Mouse (Mus musculus): ENCODE data around the gene Rnf144a.
A peak's percentile ranks its signal among the peaks of the same experiment; 100 is the strongest.

Gene Rnf144a

GRCm38 (mm10) chr12:26370004-26370403 is 45.0 kb downstream of the Rnf144a start:
- no peak for DNase-seq (ENCODE audit: low spot score)

GRCm38 (mm10) chr12:26367361-26367760 is 47.7 kb downstream of the Rnf144a start:
- no peak for DNase-seq (ENCODE audit: low spot score)

DNA sequence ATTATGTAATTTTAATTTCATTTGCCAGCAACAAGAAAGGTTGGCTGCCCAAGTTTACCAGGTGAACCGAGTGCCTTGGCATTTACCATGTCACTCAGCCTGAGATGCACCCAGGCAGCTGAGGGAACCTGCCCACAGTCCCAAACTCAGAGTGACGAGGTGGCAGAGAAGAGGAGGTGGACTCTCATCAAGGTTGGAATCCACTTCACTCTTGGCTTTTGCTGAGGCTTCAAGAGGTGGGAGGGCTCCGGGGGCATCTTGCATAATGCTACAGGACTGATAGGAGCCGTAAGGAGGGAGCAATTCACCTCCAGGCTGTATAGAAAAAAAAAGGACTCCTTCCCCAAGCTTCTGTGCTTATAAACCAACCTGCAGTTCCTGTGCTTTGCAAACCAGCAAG is 48.7 kb downstream of the Rnf144a start:
- DNase-seq (ENCODE audit: low spot score): no peak

DNA sequence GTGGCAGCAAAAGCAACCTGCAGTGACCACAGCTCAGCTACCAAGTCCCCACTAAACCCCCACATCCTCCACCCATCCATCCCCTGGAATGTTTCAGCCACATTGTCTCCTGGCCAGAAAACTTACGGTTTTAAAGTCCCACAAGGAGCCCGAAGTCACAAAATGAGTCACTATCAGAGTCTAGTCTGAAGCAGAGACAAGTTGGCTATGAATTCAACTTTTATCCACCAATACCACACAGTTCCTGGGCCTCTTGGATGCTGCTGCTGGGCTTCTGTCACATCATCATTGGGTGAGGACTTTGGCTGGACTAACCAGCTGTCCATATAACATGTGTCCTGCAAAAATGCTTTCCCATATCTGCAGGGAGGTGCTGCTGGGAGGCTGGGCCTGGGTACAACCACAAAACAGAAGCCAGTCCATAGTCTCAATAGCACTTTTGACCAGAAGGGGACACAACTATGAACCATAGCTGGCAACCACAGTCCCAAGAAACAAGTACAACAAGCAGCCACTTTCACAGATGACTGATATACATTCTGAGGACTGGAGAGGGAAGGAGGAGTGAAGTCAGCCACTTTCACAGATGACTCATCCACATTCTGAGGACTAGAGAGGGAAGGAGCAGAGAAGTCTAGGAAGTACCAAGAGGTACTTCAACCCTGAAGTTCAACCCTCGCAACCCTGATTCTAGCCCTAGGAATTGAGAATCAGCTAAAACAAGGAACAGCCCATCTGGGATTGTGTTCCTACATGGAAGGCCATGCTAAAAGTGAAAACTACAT is 49.3 kb downstream of the Rnf144a start:
- DNase-seq (ENCODE audit: low spot score): no peak

DNA sequence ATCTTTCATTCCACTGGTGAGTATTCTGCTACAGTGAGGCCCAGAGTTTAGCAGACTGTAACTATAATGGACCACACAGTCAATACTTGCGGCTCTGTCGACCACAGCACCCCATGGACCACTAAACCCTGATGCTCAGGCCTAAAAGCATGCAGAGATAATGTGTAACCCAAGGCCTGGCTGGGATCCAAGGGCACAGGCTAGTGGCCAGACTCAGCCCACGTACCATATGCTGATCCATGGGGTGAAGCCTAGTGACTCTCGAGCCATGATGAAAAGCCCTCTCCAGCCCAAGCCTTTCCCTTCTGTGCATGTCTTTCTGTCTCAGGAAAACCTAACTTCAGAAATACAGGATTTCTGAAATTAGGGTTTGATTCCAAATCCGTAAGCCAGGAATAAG is 50.2 kb downstream of the Rnf144a start:
- DNase-seq (ENCODE audit: low spot score): no peak

GRCm38 (mm10) chr12:26360946-26361523 is 54.0 kb downstream of the Rnf144a start:
- DNase-seq (ENCODE audit: low spot score): no peak

- peak; percentile 11 for DNase-seq (ENCODE audit: low spot score)
Measured at GRCm38 (mm10) chr12:26359817-26360216, 55.2 kb downstream of the Rnf144a start.

GRCm38 (mm10) chr12:26359241-26359640 is 55.8 kb downstream of the Rnf144a start:
- no peak for DNase-seq (ENCODE audit: low spot score)

DNA sequence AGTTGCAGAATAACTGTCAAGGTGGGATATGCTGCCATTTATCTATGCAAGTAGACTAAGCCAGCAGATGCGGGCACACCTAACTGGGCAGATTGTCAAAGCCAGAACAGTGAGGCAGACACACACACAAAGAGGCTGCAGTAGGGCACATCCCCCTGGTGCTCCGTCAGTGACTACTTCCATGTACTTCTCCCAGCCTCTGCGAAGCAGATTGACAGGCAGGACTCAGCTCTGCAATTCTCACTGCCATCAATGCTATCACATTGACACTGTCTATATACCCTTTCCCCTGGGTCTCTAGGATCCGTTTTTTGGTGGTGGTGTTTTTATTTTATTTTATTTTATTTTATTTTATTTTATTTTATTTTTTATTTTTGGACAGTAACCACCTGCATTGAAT is 57.8 kb downstream of the Rnf144a start:
- no peak for DNase-seq (ENCODE audit: low spot score)

GRCm38 (mm10) chr12:26356191-26356590 is 58.9 kb downstream of the Rnf144a start:
- no peak for DNase-seq (ENCODE audit: low spot score)

DNA sequence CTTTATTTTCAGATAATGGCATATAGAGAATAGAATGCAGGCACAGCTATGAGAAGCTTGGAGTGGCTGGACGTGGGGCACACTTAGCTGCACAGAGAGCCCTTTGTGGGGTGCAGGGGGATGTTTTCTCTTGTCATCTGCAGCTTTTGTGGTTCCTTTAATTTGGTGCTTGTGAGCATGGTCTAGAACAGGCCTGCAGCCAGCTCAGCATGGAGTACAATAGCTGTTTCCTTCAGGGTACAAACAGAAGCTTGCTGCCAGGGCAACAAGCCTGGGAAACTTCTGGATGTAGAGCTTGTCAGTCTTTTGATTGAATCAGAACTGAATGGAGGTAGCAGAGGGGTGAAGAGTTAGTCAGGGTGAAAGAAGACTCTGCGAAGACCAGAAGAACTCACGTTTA is 63.7 kb downstream of the Rnf144a start:
- no peak for DNase-seq (ENCODE audit: low spot score)

DNA sequence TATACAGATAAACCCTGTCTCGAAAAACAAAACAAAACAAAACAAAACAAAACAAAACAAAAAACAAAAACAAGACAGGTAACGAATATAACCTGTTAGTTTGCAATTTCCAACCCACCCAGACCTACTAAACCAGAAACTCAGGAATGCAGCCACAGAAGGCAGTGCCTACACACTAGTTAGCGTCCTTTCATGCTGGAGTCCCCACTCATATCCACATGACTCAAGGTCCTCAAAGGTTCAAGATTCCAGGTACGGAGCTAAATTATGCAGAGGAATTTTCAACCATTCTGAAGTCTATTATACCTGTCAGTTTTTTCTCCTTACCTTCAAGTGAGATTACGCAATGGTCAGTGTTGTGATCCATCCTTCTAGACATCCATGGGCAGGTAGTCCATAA is 70.6 kb downstream of the Rnf144a start:
- no peak for DNase-seq (ENCODE audit: low spot score)

DNA sequence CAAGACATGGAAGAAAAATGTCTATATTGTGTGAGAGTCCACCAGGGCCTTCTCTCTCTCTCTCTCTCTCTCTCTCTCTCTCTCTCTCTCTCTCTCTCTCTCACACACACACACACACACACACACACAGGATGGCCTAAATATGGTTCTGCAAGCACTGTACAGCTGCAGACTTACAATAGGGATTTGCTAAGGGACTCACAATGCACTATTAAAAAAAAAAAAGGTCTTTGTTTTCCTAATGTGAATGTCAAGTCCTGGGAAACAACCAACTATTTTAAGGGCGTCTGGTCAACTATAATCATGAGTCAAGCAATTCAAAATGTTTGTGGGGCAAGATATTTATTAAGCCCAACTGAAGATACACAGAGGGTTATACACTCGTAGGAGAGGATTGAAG is 71.9 kb downstream of the Rnf144a start:
- no peak for DNase-seq (ENCODE audit: low spot score)

DNA sequence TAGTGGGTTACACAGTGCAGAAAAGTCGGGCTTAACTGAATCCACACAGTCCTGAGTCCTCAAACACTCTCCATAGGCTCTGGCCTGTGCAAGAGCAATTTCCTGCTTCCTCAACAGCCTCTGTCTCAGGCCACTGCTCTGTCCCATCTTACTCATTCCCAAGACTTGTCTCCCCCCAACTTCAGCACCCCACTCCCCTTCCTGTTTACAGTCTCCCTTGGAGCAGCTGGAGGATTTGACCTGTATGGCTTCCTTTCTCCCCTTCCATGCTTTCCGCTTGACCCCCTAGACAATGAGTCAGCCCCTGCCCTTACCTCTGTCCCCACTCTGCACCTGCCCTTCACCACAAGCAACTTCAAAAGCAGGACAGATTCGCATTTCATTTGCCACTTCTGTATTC is 72.4 kb downstream of the Rnf144a start:
- no peak for DNase-seq (ENCODE audit: low spot score)

DNA sequence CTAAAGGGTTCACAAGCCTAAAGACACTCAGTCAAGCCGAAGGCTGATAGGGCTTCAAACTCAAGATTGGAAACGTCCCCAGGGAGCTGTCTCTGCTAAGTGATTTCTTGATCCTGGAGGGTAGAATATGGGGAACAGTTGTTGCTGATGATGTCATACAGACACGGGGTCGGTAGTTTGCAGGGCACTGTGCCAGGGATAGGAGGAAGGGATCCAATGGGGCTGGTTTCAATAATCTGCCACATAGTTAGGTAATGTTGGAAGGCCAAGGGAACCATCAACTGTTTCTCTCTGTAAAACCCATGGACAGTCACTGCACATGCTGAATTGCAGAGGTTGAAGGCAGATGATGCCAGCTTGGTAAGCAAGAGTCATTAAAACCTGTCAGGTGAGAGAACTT is 73.0 kb downstream of the Rnf144a start:
- DNase-seq (ENCODE audit: low spot score): no peak

GRCm38 (mm10) chr12:26340621-26341020 is 74.4 kb downstream of the Rnf144a start:
- no peak for DNase-seq (ENCODE audit: low spot score)

DNA sequence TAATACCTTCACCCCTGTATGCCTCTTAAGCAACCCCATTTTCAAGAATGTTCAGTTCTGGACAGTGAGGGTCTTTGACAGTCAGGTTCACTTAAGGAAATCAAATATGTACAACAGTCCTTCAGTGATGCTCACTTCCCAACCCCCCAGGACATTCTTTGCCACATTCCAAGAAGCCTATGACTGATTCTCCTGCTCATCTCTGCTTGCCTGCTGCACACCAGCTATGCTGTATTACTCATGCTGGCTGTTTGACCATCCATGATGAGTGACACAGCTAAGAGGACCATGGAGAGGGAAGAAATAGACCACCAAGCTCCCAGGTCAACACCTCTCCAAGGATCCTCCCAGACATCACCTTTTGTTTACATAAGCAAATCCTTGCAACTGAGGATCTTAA is 75.2 kb downstream of the Rnf144a start:
- no peak for DNase-seq (ENCODE audit: low spot score)

DNA sequence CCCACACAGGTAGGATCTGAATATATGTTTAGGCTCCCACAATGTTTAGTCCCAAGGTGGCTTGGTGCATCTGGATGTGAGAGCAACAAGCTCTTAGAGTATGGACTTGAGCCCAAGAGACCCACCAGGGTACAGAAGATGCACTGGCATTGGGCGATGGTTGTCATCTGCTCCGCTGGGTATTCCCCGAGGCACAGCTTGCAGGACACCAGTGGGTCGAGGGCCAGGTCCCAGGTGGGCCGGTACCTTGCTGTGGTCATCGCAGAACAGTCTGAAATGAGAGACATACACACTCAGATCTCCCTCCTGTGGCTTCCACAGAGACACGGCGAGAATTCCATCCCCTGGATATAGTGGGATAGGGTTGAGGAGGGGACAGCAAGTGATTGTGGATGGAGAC is 75.9 kb downstream of the Rnf144a start:
- no peak for DNase-seq (ENCODE audit: low spot score)

GRCm38 (mm10) chr12:26333678-26334077 is 81.4 kb downstream of the Rnf144a start:
- no peak for DNase-seq (ENCODE audit: low spot score)

- DNase-seq (ENCODE audit: low spot score): peak; percentile 40
Measured at GRCm38 (mm10) chr12:26331048-26331447, 84.0 kb downstream of the Rnf144a start.

DNA sequence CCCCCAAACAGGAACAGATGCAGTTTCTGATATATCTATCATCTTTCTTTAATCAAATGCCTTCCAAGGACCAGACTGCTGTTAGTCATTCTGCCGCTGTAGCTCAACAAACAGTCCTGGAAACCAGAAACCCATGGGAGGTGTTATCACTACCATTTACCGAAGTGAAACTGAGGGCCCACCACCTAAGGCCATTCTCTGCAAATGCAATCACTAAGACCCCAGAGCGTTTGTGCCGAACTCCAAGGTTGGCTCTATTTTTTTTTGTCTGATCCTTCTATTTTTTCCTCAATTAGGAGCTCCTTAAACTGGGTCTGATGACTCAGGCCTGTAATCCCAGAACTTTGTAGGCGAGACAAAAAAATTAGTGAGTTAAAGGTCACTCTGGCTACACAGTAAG is 85.3 kb downstream of the Rnf144a start:
- DNase-seq (ENCODE audit: low spot score): no peak

- DNase-seq (ENCODE audit: low spot score): no peak
Measured at GRCm38 (mm10) chr12:26329031-26329675, 85.9 kb downstream of the Rnf144a start.

DNA sequence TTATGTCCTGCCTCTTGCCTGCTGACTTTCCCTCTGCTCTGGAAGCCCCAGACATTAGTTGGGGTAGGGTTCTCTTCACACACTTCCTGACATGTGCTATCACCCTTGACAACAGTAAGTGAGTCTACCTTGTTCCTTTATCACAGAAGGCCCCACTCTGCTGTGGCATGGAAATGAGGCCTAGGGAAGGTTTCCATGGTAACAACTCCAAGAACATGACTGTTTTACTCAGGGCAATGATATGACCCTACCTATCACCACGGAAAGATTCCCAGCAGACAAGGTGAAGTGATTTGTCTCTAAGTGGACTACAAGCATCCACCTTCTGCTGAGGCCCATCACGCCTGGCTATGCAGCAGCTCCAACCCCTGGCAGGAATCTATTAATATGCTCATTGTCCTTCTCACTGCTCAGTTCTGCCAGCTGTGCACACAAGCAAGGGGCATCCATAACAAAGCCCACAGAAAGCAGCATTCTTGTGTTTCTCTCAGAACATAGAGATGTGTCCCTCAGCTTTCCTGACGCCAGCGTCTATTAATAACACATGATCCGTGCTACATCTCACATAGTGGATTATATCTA is 91.2 kb downstream of the Rnf144a start:
- no peak for DNase-seq (ENCODE audit: low spot score)

All from urinary bladder, postnatal 14 days (tissue).